Mouse (Mus musculus): ENCODE results near the gene Syt9.

DNA sequence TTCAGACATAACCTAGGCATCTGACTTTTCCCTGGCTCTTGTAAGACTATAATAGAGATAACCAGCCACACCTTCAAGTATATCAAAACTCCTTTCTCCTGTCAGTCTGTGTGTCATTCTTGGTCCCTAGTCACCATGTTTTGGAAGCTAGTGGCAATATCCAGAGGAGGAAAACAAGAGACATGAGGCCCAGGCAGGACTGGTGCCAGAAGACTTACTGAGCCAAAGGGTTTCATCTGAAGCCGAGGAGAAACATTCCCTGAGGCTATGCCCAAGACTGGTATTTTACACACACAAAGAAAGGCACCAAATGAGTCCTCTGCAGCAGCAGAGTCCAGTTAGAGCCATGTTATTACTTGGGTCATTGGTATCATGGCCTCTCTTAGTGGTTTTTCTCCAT, 174.5 kb downstream of the Syt9 start:
- TF ChIP-seq CTCF (IDR thresholded peaks at IDR 0.05; ENCODE audit: borderline replicate concordance, insufficient read depth, low read length) (no peak), POLR2A (IDR thresholded peaks at IDR 0.05; ENCODE audit: low read depth, low read length) (no peak)

Measured in embryonic fibroblast, embryonic 13.5 days (primary cell).